Mouse (Mus musculus): ENCODE results near the gene Galntl6.

Galntl6 gene

GRCm38 (mm10) chr8:57842462-57843391 is 1069.7 kb downstream of the Galntl6 start:
- DNase-seq (ENCODE audit: low spot score), result no peak

GRCm38 (mm10) chr8:57841446-57841845 is 1071.0 kb downstream of the Galntl6 start:
- no peak for DNase-seq (ENCODE audit: low spot score)

DNA sequence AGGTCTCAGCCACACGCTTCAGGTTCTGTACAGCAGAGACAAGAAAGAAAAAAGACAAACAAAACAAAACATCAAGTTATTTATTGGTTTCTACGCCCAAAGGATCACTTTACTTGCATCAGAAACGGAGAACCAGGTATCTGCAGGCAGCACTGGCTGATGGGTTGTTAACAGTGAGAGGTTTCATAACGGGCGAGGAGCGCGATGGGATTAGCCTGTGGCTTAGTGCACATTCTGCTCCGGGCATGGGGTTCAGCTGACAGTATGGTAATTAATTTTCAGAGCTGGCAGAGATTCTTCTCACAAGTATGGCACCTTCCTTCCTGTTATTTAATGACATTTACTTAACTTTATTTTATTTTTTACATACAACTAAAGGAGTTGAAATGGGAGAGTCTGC is 1075.1 kb downstream of the Galntl6 start:
- no peak for DNase-seq (ENCODE audit: low spot score)

DNA sequence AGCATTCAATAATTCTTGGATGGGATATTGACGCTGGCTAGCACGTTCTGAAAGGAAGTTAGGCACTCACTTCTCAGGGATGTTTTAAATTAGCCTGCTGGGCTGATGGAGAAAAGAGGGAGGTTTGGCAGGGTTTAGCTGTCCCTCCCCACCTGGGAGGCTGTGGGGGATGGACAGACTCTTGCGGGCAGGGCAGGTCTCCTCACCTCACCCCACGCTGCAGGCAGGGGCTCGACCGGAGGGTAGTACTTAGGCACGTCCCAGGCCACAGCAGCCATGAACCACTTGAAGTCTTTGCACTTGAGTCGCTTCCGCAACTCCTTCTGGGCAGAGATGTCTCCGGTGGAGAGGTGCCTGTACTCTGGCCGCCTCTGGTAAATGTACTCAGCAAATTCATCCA is 1075.5 kb downstream of the Galntl6 start:
- no peak for DNase-seq (ENCODE audit: low spot score)

GRCm38 (mm10) chr8:57836201-57836883 is 1076.1 kb downstream of the Galntl6 start:
- DNase-seq (ENCODE audit: low spot score), result no peak

DNA sequence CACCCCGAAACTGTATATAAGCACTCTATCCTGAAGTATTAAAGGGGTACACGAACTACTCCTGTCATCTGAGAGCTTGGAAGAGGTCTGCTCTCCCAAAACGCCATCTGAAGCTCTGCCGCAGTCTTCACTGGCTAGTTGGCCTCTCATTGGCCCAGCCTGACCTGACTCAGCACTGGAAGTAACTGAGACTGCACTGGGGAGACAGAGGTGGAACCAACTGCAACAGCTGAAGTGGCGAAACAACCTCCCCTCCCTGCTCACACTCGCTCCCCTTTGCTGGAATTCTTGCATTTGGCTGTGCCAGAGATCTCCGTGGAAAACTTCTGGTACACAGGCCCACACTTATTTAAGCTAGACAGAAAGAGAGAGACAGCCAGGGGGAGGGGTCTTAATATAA is 1089.3 kb downstream of the Galntl6 start:
- no peak for DNase-seq (ENCODE audit: low spot score)

DNA sequence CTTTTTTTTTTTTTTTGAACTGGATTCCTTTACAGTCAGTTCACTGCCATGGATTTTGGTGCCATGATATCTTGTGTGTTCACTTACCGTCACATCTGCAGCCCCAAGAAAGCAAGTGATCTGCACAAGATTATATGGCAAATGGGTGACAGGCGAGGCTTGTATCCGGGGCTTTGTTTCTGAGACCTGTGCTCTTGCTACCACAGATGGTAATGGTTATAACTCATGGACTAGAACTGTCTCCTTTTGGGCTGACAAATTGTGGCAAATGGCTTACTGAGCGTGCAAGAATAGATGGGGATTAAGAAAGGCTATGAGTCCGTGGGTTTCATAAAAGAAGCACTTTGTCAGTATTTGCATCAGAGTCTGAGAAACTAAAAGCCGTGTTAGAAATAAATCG is 1096.4 kb downstream of the Galntl6 start:
- DNase-seq (ENCODE audit: low spot score), result no peak

DNA sequence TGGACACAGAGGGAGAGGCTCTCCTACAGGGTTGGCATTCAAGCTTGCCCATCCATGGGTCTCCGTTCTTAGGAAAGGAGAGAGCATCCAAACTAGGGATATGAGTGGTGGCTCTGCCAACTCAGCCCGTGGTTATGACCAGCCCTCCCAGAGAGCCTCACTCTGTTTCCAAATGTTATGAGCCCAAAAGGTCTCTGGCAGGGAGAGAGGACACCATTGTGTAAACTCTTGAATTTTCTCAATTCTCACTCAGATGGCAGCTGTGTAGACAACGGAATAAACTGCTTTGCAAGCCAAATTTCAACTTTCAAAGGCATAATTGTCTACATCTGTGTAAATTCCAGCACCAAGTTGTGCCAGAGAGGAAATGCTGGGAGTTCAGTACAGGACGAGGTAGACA is 1105.4 kb downstream of the Galntl6 start:
- no peak for DNase-seq (ENCODE audit: low spot score)

GRCm38 (mm10) chr8:57805094-57805493 is 1107.3 kb downstream of the Galntl6 start:
- no peak for DNase-seq (ENCODE audit: low spot score)

- no peak for DNase-seq (ENCODE audit: low spot score)
These were observed 1108.6 kb downstream of the Galntl6 start for GRCm38 (mm10) chr8:57803821-57804220.

- DNase-seq (ENCODE audit: low spot score), result no peak
These were observed 1111.2 kb downstream of the Galntl6 start for GRCm38 (mm10) chr8:57801197-57801596.

GRCm38 (mm10) chr8:57800327-57800726 is 1112.1 kb downstream of the Galntl6 start:
- peak; percentile 83 for DNase-seq (ENCODE audit: low spot score)

DNA sequence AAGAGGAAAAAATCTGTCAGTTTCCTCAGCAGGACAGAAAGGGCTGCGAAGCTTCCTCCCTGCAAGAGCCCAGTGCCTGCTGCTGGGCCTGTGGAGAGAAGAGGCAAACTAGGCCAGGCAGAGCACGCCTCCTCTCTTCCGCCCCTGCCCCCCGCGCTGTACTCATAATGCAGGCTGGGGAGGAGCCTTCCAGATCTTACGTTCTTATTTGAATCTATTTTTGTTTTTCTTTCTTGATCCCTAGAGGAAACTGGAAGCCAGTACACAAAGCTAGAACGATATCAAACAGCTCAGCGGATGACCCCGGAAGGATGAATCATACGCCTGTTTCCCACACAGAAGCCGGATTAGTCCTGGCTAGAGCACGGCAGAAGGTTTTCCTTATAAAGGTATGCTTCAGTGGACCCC is 1112.6 kb downstream of the Galntl6 start:
- DNase-seq (ENCODE audit: low spot score), result no peak

GRCm38 (mm10) chr8:57793455-57793854 is 1119.0 kb downstream of the Galntl6 start:
- DNase-seq (ENCODE audit: low spot score), result no peak

GRCm38 (mm10) chr8:57792246-57792645 is 1120.2 kb downstream of the Galntl6 start:
- DNase-seq (ENCODE audit: low spot score), result no peak

DNA sequence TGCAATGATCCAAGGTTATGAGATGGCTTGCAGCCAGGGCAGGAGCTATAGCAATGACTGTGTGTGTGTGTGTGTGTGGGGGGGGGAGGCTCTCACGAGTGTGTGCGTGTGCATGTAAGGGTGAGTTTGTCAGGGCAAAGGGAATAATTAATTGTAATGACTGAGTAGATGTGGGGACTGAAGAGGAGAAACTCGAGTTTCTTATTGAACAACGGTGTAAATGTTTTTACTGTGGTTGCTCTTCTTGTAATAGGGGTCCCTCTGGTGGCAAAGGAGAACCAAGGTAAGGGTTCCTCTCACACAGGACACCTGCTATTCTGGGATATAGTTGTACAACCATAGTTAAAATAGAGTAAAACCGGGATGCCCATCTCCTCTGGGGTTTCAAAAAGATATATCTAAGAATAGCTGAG is 1121.1 kb downstream of the Galntl6 start:
- DNase-seq (ENCODE audit: low spot score), result peak; percentile 6

DNA sequence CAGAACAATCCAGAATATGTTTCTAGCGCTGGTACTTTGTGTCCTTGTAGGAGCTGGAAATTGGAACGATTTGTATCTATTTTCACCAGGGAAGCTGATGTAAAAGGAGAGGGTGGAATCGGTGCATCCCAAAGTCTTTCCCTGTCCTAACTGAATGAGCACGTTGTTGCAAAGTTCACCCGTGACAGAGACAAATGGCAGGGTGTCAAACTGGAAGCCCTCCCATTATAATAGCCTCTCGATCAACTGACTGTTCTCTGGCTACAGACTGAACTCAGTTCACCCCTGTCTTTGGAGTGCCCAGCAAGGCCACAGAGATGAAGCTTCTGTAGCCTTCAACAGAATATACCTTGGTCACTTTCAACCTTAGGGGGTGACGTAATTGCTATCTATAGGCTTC is 1132.9 kb downstream of the Galntl6 start:
- no peak for DNase-seq (ENCODE audit: low spot score)

DNA sequence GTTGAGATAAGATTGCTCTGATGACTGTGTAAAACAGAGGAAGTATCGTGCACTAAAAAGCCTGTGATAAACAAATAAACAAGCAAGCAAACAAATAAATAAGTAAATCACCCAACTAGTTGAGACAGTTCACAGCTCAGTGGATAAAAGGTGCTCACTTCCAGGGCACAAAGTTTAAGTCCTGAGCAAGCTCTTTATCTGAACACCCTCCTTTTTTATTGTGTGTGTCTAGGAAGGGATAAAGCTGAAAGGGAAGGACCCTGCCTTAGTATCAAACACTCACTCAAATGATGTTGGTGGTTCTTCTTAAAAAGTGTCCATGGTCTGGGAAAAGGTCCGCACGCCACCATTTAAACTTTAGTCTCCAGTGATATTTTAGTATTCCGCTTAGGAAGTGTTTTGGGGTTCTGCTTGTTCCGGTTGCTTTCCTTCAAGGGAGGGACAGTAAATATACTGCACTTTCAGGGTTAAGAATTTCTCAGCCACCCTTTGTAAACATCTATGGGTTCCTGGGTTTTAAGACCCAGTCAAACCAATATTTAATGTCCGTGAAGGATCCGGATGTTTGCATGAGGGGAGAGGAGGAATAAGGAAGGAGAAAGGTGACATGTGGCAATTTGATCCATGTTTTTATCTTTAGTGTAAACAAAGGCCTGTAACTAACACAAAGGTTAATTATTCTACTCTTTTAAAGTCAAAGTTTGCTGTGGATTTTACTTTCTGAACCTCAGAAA is 1134.3 kb downstream of the Galntl6 start:
- no peak for DNase-seq (ENCODE audit: low spot score)

GRCm38 (mm10) chr8:57776723-57777122 is 1135.7 kb downstream of the Galntl6 start:
- DNase-seq (ENCODE audit: low spot score), result no peak

DNA sequence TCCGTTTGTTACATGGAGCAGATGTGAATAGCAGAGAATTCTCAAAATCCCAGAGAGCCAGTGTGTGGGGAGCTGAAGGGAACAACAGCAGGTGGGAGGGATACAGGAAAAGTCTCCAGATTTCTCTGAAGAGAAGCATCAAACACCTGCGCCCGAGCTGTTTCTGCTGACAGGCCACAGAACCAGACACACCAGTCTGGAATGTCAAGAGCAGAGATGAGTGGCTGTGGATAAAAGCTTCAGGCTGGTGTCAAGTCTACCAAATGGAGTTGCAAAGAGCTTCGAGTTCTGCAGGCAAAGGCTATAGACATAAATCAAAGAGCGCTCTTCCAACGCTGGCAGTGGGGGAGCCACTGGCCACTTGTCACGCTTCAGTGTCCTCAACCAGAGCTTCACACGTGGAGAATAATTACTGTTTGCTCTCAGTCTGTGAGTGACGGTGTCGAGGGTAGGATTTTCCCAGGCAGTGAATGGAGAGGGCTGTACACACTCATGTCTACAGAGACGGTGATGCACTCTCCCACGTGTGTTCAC is 1139.6 kb downstream of the Galntl6 start:
- DNase-seq (ENCODE audit: low spot score), result no peak

GRCm38 (mm10) chr8:57767541-57767940 is 1144.9 kb downstream of the Galntl6 start:
- no peak for DNase-seq (ENCODE audit: low spot score)

DNA sequence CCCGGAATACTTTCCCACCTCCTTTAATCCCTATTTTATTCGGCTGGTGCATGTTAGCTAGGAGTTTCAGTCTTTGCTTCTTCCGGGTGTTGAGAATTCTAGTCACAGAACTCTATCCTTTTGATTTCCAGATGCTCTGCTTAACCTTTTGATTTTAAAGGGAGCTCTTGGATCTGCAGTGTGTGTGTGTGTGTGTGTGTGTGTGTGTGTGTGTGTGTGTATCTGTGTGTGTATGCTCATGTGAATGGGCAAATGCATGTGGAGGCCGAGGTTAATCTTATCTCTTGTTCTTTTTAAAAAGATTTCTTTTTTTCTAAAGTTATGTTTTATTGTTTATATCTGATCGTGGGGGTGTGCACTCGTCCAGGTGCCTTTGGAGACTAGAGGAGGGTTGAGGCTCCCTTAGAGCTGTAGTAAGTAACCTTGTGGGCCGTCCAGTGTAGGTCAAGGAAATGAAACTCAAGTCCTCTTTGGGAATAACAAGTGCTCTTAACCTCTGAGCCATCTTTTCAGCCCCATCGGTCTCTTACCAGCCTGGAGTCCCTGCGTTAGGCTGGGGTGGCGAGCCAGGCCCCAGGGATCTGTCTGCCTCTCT is 1145.9 kb downstream of the Galntl6 start:
- DNase-seq (ENCODE audit: low spot score), result no peak
